Mouse (Mus musculus): ENCODE measurements around the gene Mesp2. TPM values are rescaled to one million over a fixed set of nuclear protein-coding genes. Genes with fewer than 3 reads are reported as not detected.

Gene Mesp2
- polyA plus RNA-seq, 1 experiment = not detected

DNA sequence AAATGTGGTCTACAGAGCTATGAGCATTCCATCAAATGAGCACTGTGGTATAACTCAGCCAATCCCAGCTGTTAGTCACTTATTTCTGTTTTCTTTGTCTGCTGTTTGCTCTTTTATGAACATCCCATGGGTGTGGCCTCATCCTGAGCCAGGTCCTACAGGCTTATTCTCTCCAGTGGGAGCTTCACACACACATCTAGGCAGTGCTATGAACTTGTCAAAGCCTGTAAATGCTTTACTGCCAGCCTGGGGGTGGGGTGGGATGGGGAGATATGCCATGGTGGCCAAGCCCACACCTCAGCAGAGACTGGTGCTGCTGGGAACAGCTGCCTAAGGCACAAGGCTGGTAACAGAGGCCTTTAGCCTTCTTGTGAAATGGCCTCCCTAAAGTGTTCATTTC lies 22.5 kb downstream of the Mesp2 start:
- H3K4me3 ChIP-seq (ENCODE audit: insufficient read depth, low read length) = no peak overlapping the region
- TF ChIP-seq CTCF (IDR thresholded peaks at IDR 0.05; ENCODE audit: low read depth, low read length) = no peak
- TF ChIP-seq POLR2A (IDR thresholded peaks at IDR 0.05; ENCODE audit: borderline replicate concordance, low read depth, low read length) = no peak
- no peak overlapping the region for H3K27ac ChIP-seq (ENCODE audit: insufficient read depth, low read depth, low read length)
- no peaks in the 10 kb centered on the region for H3K4me1 ChIP-seq (ENCODE audit: control insufficient read depth, insufficient read depth, low read length)

DNA sequence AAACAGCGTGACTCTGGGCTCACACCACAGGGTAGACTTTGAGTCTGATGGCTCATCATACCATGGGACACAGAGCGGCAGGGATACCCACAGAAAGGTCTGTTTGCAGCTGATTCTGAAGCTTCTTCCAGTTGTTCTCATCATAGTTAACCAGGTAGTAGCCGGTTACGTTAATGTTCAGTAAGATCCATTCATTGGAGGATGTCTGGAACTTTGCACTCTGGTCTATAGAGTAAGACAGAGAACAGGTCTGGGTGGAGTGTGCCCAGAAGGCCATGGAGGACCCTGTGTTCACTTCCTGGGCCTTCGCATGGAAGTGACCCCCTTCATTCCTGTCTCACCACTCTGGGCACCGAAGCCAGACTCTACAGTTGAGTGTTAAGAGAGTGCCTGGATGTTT lies 24.7 kb downstream of the Mesp2 start:
- Histone ChIP-seq H3K27ac (ENCODE audit: insufficient read depth, low read depth, low read length) (no peak overlapping the region), H3K4me1 (ENCODE audit: control insufficient read depth, insufficient read depth, low read length) (no peaks in the 10 kb centered on the region)

DNA sequence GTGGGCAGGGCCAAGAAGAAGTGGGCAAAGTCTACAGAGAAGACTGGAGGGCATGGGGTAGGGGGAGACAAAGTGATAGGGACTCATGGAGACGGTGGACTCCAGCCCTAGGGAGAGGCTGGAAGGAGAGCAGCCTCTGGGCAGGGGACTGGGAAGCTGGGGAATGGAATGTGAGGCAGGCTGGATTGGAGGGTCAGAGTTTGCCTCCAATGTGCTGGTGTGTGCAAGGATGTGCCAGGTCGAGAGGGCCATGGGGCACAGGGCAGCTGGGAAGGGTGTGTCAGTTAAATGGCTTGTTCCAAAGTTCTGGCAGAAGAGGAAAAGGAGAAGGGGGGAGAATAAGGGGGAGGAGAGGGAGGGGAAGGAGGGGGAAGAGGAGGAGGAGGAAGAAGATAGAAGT lies 26.7 kb downstream of the Mesp2 start:
- no peak overlapping the region for H3K27ac ChIP-seq (ENCODE audit: insufficient read depth, low read depth, low read length)
- H3K4me3 ChIP-seq (ENCODE audit: insufficient read depth, low read length) = no peak overlapping the region
- no peak for TF ChIP-seq POLR2A (IDR thresholded peaks at IDR 0.05; ENCODE audit: borderline replicate concordance, low read depth, low read length)
- H3K4me1 ChIP-seq (ENCODE audit: control insufficient read depth, insufficient read depth, low read length) = no peaks in the 10 kb centered on the region

More for the DNA sequence above, 24.7 kb downstream of the Mesp2 start:
- H3K4me3 ChIP-seq (ENCODE audit: insufficient read depth, low read length) = no peak overlapping the region
- TF ChIP-seq POLR2A (IDR thresholded peaks at IDR 0.05; ENCODE audit: borderline replicate concordance, low read depth, low read length) = no peak
- TF ChIP-seq CTCF (IDR thresholded peaks at IDR 0.05; ENCODE audit: low read depth, low read length) = no peak

DNA sequence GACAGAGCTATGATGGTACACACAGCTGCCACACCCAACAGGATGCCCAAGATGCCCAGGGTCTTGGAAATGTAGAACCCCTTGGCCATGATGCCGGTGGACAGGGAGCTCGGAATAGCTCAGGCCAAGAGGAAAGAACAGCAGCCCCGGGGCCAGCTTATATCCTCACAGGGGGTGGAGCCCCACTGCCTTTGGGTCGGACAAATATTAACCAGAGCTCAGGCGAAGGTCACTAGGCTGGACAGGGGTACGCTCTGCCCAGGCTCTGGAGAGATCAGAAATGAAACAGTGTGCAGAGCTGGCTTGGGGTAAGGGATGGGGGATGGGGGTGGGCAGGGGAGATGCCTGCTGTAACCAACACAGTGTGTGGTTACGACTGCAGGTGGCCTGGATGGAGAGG lies 31.6 kb downstream of the Mesp2 start:
- TF ChIP-seq CTCF (IDR thresholded peaks at IDR 0.05; ENCODE audit: low read depth, low read length) (no peak), POLR2A (IDR thresholded peaks at IDR 0.05; ENCODE audit: borderline replicate concordance, low read depth, low read length) (no peak)
- H3K27ac ChIP-seq (ENCODE audit: insufficient read depth, low read depth, low read length) = no peak overlapping the region
- peaks cover 23% of the 10 kb centered on the region for H3K4me1 ChIP-seq (ENCODE audit: control insufficient read depth, insufficient read depth, low read length)
- H3K4me3 ChIP-seq (ENCODE audit: insufficient read depth, low read length) = no peak overlapping the region

DNA sequence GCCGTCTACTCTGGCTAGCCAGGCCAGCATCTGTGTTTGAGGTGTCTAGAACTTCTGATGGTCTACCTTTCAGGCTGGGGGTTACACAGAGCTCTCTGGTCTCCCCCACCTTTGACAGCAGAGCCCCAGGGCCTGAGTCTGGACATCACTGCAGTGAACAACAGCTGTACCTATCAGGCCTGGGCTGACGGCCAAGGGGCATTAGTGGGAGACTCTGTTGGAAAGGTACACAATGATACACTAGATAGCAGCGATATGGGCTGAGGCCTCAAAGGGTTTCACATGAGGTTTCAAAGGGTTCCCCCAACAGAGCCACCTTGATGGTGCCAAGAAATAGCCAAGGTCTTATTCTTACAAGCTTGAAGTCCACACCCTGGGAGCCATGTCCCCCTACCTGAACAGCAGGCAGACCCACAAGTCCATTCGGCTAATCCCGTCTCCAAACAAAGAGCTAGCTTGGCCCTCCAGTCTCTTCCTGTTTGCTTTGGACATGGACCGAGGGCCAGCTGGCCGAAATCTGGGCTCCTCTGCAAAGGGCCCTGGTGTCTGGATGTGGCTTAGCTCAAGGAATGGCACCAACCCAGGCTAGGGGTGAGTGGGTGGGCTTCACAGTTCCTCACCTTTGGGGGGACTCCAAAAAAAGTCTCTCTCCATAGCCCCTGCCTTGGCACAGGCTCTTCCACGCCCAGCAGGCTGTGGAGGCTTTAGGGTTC lies 33.7 kb downstream of the Mesp2 start:
- Histone ChIP-seq H3K4me3 (ENCODE audit: insufficient read depth, low read length) (no peak overlapping the region), H3K27ac (ENCODE audit: insufficient read depth, low read depth, low read length) (no peak overlapping the region), H3K4me1 (ENCODE audit: control insufficient read depth, insufficient read depth, low read length) (peaks cover 23% of the 10 kb centered on the region)
- TF ChIP-seq CTCF (IDR thresholded peaks at IDR 0.05; ENCODE audit: low read depth, low read length) = no peak
- no peak for TF ChIP-seq POLR2A (IDR thresholded peaks at IDR 0.05; ENCODE audit: borderline replicate concordance, low read depth, low read length)

DNA sequence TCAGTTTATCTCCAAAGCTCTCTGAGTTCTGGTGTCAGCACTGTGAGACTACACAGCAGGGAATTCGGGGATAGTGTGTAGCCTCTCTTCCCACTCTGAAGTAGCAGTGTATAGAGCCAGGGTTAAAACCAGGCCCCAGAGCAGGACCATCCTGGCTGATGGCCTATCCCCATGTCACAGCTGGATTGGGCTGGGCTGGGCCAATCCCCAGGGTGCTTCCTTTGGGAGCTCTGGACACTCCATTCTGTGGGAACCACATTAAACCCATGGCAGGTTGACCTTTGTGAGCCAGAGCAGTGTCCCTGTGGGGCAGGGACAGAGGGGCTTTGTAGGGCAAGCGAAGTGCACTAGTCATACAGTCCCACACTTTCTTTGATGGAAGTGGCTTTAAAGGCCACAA lies 35.8 kb downstream of the Mesp2 start:
- no peak for TF ChIP-seq CTCF (IDR thresholded peaks at IDR 0.05; ENCODE audit: low read depth, low read length)
- TF ChIP-seq POLR2A (IDR thresholded peaks at IDR 0.05; ENCODE audit: borderline replicate concordance, low read depth, low read length) = no peak
- peak overlapping the region; percentile 69 for H3K4me3 ChIP-seq (ENCODE audit: insufficient read depth, low read length)
- H3K27ac ChIP-seq (ENCODE audit: insufficient read depth, low read depth, low read length) = peak overlapping the region; percentile 53
- H3K4me1 ChIP-seq (ENCODE audit: control insufficient read depth, insufficient read depth, low read length) = peaks cover 39% of the 10 kb centered on the region

DNA sequence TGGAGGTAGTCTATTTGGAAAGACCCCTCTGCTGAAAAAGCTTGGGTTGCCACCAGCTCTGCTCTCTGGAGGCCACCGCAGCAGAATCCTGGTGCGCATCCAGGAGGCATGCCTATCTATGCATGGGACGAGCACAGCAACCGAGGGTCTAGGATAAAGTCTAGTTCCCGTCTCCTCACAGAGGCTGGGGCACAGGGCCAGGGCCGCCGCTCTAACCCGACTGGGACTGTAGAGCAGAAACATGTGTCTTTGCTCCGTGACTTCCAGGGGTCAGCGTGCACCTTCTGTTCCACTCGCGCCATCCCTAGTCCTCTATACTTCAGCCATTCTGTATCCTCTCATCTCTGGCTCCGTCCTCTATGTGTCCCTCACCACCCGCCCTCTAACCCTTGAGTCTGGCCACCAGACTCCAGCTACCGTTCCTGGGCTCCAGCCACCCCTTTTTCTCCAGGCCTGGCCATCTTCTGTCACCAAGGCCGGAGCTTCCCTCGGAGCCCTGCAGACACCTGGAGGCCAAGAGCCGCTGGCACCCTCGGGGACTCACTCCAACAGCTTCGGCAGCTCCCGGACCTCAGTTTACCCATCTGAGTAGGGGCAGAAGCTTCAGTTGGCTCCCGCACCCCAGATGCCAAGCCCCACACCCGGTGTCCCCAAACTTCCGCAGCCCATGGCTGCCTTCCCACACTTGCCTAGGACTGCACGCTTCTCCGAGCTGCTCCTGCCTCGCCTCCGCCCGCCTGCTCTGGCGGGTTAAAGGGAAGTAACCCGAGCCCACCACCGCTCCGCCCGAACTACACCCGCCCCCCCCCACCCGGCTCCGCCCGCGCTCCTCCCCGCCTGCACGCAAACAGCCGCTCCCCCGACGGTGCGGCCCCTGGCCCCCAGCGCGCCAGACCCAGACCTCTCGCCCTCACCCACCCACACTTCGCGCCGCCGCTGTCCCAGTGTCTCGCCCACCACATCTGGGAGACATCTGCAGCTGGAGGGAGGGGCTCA lies 37.2 kb downstream of the Mesp2 start:
- TF ChIP-seq CTCF (IDR thresholded peaks at IDR 0.05; ENCODE audit: low read depth, low read length) = no peak
- TF ChIP-seq POLR2A (IDR thresholded peaks at IDR 0.05; ENCODE audit: borderline replicate concordance, low read depth, low read length) = no peak
- H3K4me3 ChIP-seq (ENCODE audit: insufficient read depth, low read length) = peak overlapping the region; percentile 69
- peak overlapping the region; percentile 64 for H3K27ac ChIP-seq (ENCODE audit: insufficient read depth, low read depth, low read length)
- peaks cover 41% of the 10 kb centered on the region for H3K4me1 ChIP-seq (ENCODE audit: control insufficient read depth, insufficient read depth, low read length)

DNA sequence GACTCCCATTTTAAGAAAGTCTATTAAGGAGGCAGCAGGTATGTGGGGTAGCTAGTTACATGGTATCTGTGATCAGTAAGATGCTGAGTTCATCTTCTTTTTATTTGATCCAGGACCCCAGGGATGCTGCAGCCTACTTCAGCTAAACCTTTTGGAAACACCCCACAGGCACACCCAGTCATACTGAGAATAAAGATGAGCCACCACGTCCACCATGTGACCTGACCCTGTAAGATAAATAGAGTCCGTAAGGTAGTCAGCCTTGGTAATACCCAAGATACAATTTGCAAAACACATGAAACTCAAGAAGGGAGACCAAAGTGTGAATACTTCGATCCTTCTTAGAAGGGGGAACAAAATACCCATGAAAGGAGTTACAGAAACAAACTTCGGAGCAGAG lies 45.8 kb downstream of the Mesp2 start:
- Histone ChIP-seq H3K4me3 (ENCODE audit: insufficient read depth, low read length) (no peak overlapping the region), H3K27ac (ENCODE audit: insufficient read depth, low read depth, low read length) (no peak overlapping the region), H3K4me1 (ENCODE audit: control insufficient read depth, insufficient read depth, low read length) (peaks cover 50% of the 10 kb centered on the region)
- TF ChIP-seq CTCF (IDR thresholded peaks at IDR 0.05; ENCODE audit: low read depth, low read length) (no peak), POLR2A (IDR thresholded peaks at IDR 0.05; ENCODE audit: borderline replicate concordance, low read depth, low read length) (no peak)

DNA sequence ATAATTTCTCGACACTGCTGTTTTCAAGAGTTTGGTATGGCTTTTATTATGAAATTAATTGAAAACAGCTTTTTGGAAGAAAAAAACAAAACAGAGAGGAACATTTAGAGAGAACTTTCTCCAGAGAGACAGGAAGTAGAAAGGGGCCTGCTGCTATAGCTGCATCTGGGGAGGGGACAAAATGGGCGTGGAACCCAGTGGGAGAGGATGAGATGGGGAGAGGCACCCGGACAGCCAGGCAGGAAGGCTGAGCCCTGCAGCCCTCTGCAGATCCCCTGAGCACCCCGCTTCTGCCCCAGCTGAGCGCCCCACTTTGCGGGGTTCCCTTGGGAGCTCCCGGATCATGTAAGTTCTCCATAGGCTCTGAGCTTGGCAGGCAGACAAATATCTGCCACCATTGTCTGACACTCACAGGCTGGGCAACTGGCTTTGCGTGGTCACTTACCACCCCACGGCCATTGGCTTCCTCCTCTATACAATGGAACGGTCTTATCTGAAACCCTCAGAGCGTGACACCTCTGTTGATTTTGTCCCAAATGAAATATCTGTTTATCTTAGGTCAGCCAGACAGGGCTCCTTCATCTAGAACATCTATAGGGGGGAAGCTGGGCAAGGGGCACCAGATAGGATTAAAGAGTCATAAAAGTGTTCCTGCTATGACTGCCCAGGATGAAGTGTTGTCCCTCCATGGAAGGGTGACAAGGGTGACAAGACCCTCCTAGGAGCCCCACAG lies 47.8 kb downstream of the Mesp2 start:
- Histone ChIP-seq H3K4me3 (ENCODE audit: insufficient read depth, low read length) (peak overlapping the region; percentile 66), H3K27ac (ENCODE audit: insufficient read depth, low read depth, low read length) (peak overlapping the region; percentile 99), H3K4me1 (ENCODE audit: control insufficient read depth, insufficient read depth, low read length) (peaks cover 55% of the 10 kb centered on the region)
- TF ChIP-seq CTCF (IDR thresholded peaks at IDR 0.05; ENCODE audit: low read depth, low read length) (no peak), POLR2A (IDR thresholded peaks at IDR 0.05; ENCODE audit: borderline replicate concordance, low read depth, low read length) (peak; percentile 84)

Data from bone marrow macrophage, adult 2 months (primary cell).